Mouse (Mus musculus) liver, adult 2 months (tissue): Measurements from ENCODE around the gene Sdha. TPM values are rescaled to one million over a fixed set of nuclear protein-coding genes. Genes with fewer than 3 reads are reported as not detected.

Experiments
- DNase-seq: peaks from one replicate; pipeline ENCODE4 v3.0.0-alpha.2; 2011; ENCODE audit warnings: low read depth, low spot score; ENCODE audit errors: extremely low read depth
- H3K27ac ChIP-seq: fragments of 200-500 bp; replicated peaks from 2 replicates; pipeline ENCODE4 v1.5.1; 2012; ENCODE audit warnings: low read depth, mild to moderate bottlenecking, control low read depth, inconsistent platforms, low read length; ENCODE audit not compliant: insufficient read depth
- H3K27me3 ChIP-seq: fragments of 200-500 bp; 2 replicates; pipeline ENCODE4 v1.6.1; 2012; ENCODE audit warnings: mild to moderate bottlenecking, moderate library complexity, low read length, inconsistent platforms; ENCODE audit not compliant: control insufficient read depth, insufficient read depth
- H3K36me3 ChIP-seq: fragments of 200-500 bp; 2 replicates; pipeline ENCODE4 v1.6.1; 2012; ENCODE audit warnings: low read length, inconsistent platforms; ENCODE audit not compliant: control insufficient read depth, insufficient read depth
- H3K4me1 ChIP-seq: fragments of 200-500 bp; 2 replicates; pipeline ENCODE4 v1.6.1; 2011; ENCODE audit warnings: low read length; ENCODE audit not compliant: control insufficient read depth, insufficient read depth
- H3K4me3 ChIP-seq: fragments of 200-500 bp; 2 replicates; pipeline ENCODE4 v1.5.1; 2011; ENCODE audit warnings: low read depth, mild to moderate bottlenecking, control low read depth, low read length, moderate library complexity; ENCODE audit not compliant: insufficient read depth
- H3K79me2 ChIP-seq: fragments of 200-500 bp; 2 replicates; pipeline ENCODE4 v1.6.1; 2012; ENCODE audit warnings: inconsistent platforms, mild to moderate bottlenecking, low read length, moderate library complexity; ENCODE audit not compliant: control insufficient read depth, insufficient read depth
- H3K9ac ChIP-seq: fragments of 200-500 bp; 2 replicates; pipeline ENCODE4 v1.6.1; 2012; ENCODE audit warnings: low read depth, mild to moderate bottlenecking, control low read depth, inconsistent platforms, low read length
- CTCF ChIP-seq: fragments of 200-500 bp; IDR thresholded peaks from 2 replicates; pipeline ENCODE4 v1.5.1; 2011; ENCODE audit warnings: low read depth, low read length, control low read depth
- POLR2A ChIP-seq: fragments of 200-500 bp; IDR thresholded peaks from 2 replicates; pipeline ENCODE4 v1.6.1; 2011; ENCODE audit warnings: low read length, control low read depth; ENCODE audit not compliant: insufficient read depth; ENCODE audit errors: extremely low read depth
- WGBS: fragments of 180-500 bp; shearing (Covaris S2); methylation state at CpG from one replicate; pipeline ENCODE4 v1.1.7; 2018; 5-methylcytosine and 5-hydroxymethylcytosine counted together
- polyA plus RNA-seq: library from polyadenylated mRNA; depleted of rRNA; stranded (reverse); fragments of >200 nt; gene quantifications from 2 replicates; pipeline ENCODE4 v1.2.3, GENCODE M21; 2012
- total RNA-seq: library from RNA; depleted of rRNA; stranded (reverse); fragments of >200 nt; gene quantifications from 2 replicates; pipeline ENCODE4 v1.2.3, GENCODE M21; 2014

Gene Sdha
- total and polyA plus RNA-seq, 2 experiments, result 223 to 295 TPM

DNA sequence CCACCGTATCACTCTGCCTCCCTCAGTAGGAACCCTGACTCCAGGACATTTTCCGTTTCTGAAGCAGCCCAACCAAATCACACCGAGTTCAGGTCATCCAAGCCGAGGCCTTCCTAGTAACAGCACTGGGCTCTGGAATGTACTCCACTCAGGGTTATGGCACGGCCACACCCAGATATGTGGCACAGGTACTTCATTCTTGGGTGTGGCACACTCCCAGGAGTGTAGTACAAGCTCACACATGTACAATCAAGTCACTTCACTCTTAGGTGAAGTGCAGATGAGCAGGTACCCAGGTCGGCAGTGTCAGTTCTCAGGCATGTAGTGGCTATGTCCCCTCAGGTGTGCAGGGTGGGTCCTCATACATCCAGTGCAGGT lies 48.5 kb downstream of the Sdha start:
- no peaks in the 10 kb centered on the region for H3K4me1 ChIP-seq
- H3K36me3 ChIP-seq, result peaks cover 37% of the 10 kb centered on the region
- H3K4me3 ChIP-seq, result no peak overlapping the region
- DNase-seq, result no peak
- TF ChIP-seq POLR2A (no peak), CTCF (no peak; the same call in 1 of the 2 replicates)
- H3K27ac ChIP-seq, result no peak overlapping the region
- 71% methylated on average over 6 of the region's 6 CpGs for WGBS
- H3K27me3 ChIP-seq, result no peaks in the 10 kb centered on the region
- H3K79me2 ChIP-seq, result no peaks in the 10 kb centered on the region; the same call in 1 of the 2 replicates
- H3K9ac ChIP-seq, result no peak overlapping the region

DNA sequence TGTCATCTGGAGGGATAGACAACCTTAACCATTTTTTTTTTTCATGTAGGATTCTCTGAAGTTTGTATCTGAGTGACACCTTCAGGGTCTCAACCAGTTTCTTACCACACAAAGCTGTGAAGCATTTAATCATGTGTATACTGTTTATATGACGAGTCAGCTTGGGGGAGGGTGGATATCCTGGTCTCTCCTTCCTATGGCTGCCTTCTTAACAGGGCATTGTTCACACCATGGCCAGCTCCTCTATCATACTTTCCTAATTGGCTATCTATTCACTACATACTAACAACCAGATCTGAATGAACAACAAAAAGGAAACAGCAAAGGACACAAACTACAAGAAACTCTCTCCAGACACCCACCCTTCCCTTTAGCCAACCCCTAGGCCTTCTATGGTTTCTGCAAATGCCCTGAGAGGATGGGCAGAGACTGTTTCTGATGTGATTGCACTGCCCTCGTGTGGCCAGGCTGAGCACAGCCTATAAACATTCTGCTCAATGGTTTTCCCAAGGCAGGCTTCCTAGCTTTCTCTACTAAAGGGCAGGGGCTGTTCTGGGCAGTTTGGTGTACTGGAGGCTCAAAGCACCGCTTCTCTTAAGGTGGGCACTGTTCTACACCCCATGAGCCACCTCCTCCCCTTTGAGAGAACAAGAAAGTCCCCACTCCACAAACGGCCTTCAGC lies 49.0 kb downstream of the Sdha start:
- TF ChIP-seq CTCF (peak; percentile 88), POLR2A (no peak)
- H3K27me3 ChIP-seq, result no peaks in the 10 kb centered on the region
- WGBS, result 38% methylated on average over 4 of the region's 4 CpGs
- peaks cover 31% of the 10 kb centered on the region for H3K36me3 ChIP-seq
- no peaks in the 10 kb centered on the region for H3K79me2 ChIP-seq
- H3K4me1 ChIP-seq, result no peaks in the 10 kb centered on the region
- H3K9ac ChIP-seq, result no peak overlapping the region
- H3K4me3 ChIP-seq, result no peak overlapping the region
- DNase-seq, result peak; percentile 24
- H3K27ac ChIP-seq, result no peak overlapping the region

DNA sequence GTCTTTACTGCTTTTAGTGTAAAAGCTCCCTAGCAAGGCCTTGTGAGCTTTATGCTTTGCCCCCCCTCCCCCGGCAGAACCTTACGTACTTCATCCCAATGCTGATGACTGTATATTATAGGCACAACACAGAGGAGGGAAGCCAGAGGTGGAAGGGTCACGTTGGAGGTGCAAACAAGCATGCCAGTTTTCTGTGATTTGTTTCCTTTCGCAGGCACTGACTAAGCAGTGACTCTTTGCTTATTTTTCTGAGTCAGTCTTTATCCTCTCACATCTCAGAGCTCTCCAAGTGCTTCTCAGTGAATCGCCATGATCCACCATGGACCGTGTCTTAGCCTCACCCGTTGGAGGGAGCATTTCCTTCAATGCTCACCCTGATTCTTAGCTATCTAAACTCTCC lies 53.7 kb downstream of the Sdha start:
- no peaks in the 10 kb centered on the region for H3K79me2 ChIP-seq
- DNase-seq, result no peak
- no peaks in the 10 kb centered on the region for H3K27me3 ChIP-seq
- TF ChIP-seq POLR2A (no peak), CTCF (no peak)
- H3K4me3 ChIP-seq, result no peak overlapping the region
- WGBS, result 67% methylated on average over 7 of the region's 7 CpGs
- no peak overlapping the region for H3K27ac ChIP-seq
- H3K4me1 ChIP-seq, result no peaks in the 10 kb centered on the region
- no peaks in the 10 kb centered on the region for H3K36me3 ChIP-seq
- no peak overlapping the region for H3K9ac ChIP-seq

DNA sequence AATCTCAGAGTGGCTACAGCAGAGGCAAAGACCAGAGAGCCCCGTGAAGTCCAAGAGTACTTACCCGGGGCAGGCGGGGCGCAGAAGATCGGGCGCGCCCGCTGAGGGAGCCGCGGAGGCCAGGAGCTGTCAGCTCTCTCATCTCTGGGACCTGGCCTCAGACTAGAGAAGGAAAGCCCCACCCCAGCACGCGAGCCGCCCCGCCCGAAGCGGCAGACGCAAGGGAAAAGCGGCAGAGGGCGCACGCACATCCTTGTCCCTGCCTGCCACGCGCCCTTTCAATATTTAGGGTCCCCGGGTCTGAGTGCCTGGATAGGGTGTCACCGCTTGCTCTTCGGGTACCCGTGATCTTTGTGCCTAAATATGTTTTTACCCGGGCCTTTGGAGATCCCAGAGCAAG lies 57.9 kb downstream of the Sdha start, which contains the start of gene Ahrr:
Gene Ahrr (minus strand): TSS at position 165 of the 400 bp plus-strand sequence.
- WGBS, result 2% methylated on average over 27 of the region's 27 CpGs
- Histone ChIP-seq H3K4me3 (no peak within 1 kb of the TSS), H3K9ac (no peak within 1 kb of the TSS), H3K27me3 (no peaks in the 10 kb centered on the region), H3K4me1 (no peaks in the 10 kb centered on the region), H3K79me2 (no peaks in the 10 kb centered on the region), H3K36me3 (no peaks in the 10 kb centered on the region), H3K27ac (no peak within 1 kb of the TSS)
- no peak for TF ChIP-seq POLR2A
- TF ChIP-seq CTCF, result peak; percentile 28; the same call in 1 of the 2 replicates
- no peak for DNase-seq

DNA sequence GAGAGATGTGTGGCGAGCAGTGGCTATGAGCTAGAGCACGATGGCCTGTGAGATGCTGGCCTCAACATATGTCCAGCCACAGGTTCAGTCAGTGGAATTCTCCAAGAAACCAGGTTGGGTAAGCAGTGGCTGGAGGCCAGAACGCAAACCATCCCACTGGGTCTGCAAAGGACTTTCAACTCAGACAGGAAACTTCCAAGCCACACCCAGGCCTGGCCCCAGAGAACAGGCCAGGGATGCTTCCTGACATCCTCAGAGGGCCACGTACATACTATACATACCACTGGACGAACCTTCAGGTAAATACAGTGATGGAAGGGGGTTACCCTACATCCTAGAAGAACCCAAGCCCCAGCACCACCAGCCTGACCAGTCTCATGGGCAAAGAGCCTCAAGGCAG lies 60.4 kb downstream of the Sdha start:
- Histone ChIP-seq H3K4me1 (no peaks in the 10 kb centered on the region), H3K27ac (no peak overlapping the region), H3K36me3 (no peaks in the 10 kb centered on the region), H3K79me2 (no peaks in the 10 kb centered on the region), H3K4me3 (no peak overlapping the region), H3K27me3 (no peaks in the 10 kb centered on the region), H3K9ac (no peak overlapping the region)
- TF ChIP-seq CTCF (no peak), POLR2A (no peak)
- no peak for DNase-seq
- 91% methylated on average over 5 of the region's 5 CpGs for WGBS

DNA sequence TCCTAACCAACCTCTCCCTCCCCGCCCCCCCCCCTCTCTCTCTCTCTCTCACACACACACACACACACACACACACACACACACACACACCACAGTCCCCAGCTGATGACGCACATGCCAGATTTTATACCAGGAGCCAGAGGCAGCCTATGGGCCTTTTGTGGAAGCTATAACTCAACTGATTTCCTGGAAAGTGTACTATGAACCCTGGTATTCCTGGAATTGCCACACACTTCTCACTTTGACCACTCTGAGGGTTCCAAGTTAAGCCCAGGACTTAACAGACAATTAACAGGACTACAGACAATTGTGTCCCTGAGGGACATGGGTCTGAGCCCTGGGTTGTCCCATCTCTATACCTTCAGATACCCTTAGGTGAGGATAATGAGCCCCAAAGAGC lies 67.8 kb downstream of the Sdha start:
- H3K9ac ChIP-seq, result no peak overlapping the region
- DNase-seq, result no peak
- 79% methylated on average over 2 of the region's 2 CpGs for WGBS
- no peaks in the 10 kb centered on the region; the same call in 1 of the 2 replicates for H3K4me1 ChIP-seq
- no peaks in the 10 kb centered on the region for H3K79me2 ChIP-seq
- no peaks in the 10 kb centered on the region for H3K27me3 ChIP-seq
- no peaks in the 10 kb centered on the region for H3K36me3 ChIP-seq
- H3K27ac ChIP-seq, result no peak overlapping the region
- no peak overlapping the region for H3K4me3 ChIP-seq
- no peak for TF ChIP-seq CTCF
- no peak for TF ChIP-seq POLR2A
